Mouse (Mus musculus) testis, adult 2 months (tissue): ENCODE results near the gene Phex. TPM values are rescaled to one million over a fixed set of nuclear protein-coding genes. Genes with fewer than 3 reads are reported as not detected.

Source experiments
- H3K27ac ChIP-seq: fragments of 200-500 bp; 2 replicates; pipeline ENCODE4 v1.5.1; 2012; ENCODE audit warnings: low read depth, low read length; ENCODE audit not compliant: control insufficient read depth, insufficient read depth
- H3K27me3 ChIP-seq: fragments of 200-500 bp; 2 replicates; pipeline ENCODE4 v1.6.1; 2012; ENCODE audit warnings: mild to moderate bottlenecking, low read length, moderate library complexity; ENCODE audit not compliant: control insufficient read depth, insufficient read depth
- H3K36me3 ChIP-seq: fragments of 200-500 bp; 2 replicates; pipeline ENCODE4 v1.6.1; 2012; ENCODE audit warnings: mild to moderate bottlenecking, low read length; ENCODE audit not compliant: control insufficient read depth, insufficient read depth
- H3K4me1 ChIP-seq: fragments of 200-500 bp; 2 replicates; pipeline ENCODE4 v1.6.1; 2012; ENCODE audit warnings: low read length; ENCODE audit not compliant: control insufficient read depth, insufficient read depth
- H3K4me3 ChIP-seq: fragments of 200-500 bp; 2 replicates; pipeline ENCODE4 v1.5.1; 2012; ENCODE audit warnings: low read depth, mild to moderate bottlenecking, low read length, moderate library complexity, mixed read lengths; ENCODE audit not compliant: control insufficient read depth
- CTCF ChIP-seq: fragments of 200-500 bp; IDR thresholded peaks from 2 replicates; pipeline ENCODE4 v1.5.1; 2012; ENCODE audit warnings: low read depth, mild to moderate bottlenecking, inconsistent platforms, low read length, moderate library complexity; ENCODE audit not compliant: control insufficient read depth, insufficient read depth, insufficient replicate concordance
- POLR2A ChIP-seq: fragments of 200-500 bp; IDR thresholded peaks from 2 replicates; pipeline ENCODE4 v1.6.1; 2012; ENCODE audit warnings: low read depth, mild to moderate bottlenecking, inconsistent platforms, low read length, moderate library complexity; ENCODE audit not compliant: control insufficient read depth
- polyA plus RNA-seq: library from polyadenylated mRNA; depleted of rRNA; stranded (reverse); fragments of >200 nt; gene quantifications from 2 replicates; pipeline ENCODE4 v1.2.3, GENCODE M21; 2012

The Phex gene
- polyA plus RNA-seq, 1 experiment: 0.26 TPM

DNA sequence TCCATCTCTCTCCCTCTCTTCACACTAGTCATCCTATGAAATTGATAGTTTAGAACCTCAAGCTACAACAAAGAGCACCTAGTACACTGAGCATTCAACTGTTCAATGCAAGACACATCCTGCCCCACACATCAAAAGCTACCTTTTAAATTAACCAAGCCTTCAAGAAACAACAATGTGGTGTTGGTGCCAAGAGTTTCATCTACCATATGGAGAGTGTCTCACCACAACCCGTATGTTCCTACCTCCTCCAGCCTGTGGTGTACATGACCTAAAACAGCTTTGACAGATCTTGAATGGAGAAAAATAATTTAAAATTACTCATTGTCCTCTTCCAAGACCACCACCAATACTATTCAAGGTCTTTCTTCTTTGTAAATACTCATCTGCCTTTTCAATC is 106.9 kb downstream of the Phex start:
- Histone ChIP-seq H3K4me1 (no peaks in the 10 kb centered on the region), H3K4me3 (no peak overlapping the region)

DNA sequence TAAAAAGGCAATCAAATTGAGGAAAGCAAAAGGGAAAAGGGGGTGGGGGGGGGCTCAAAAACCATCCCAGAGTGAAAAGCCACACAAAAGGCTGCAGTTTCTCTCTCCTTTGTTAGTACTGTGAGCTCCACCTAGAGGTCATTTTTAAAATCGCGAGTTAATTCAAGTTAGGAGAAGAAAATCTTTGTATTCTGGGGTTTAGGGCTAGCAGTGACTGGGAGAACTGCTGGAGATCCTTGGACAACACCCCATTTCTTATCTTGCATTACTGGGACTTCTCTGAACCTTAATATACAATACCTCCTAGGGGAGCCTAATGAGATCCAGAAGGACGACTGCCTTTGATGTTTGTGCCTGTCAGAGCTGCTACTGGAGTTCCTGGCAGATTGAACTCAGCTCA is 107.7 kb downstream of the Phex start:
- H3K4me3 ChIP-seq: no peak overlapping the region
- H3K27ac ChIP-seq: no peak overlapping the region
- no peaks in the 10 kb centered on the region for H3K4me1 ChIP-seq
- TF ChIP-seq POLR2A: no peak
- no peak for TF ChIP-seq CTCF
- no peaks in the 10 kb centered on the region for H3K27me3 ChIP-seq
- no peaks in the 10 kb centered on the region for H3K36me3 ChIP-seq

More for the DNA sequence above, 106.9 kb downstream of the Phex start:
- no peaks in the 10 kb centered on the region for H3K36me3 ChIP-seq
- H3K27ac ChIP-seq: no peak overlapping the region
- TF ChIP-seq CTCF (no peak), POLR2A (no peak)
- H3K27me3 ChIP-seq: no peaks in the 10 kb centered on the region

DNA sequence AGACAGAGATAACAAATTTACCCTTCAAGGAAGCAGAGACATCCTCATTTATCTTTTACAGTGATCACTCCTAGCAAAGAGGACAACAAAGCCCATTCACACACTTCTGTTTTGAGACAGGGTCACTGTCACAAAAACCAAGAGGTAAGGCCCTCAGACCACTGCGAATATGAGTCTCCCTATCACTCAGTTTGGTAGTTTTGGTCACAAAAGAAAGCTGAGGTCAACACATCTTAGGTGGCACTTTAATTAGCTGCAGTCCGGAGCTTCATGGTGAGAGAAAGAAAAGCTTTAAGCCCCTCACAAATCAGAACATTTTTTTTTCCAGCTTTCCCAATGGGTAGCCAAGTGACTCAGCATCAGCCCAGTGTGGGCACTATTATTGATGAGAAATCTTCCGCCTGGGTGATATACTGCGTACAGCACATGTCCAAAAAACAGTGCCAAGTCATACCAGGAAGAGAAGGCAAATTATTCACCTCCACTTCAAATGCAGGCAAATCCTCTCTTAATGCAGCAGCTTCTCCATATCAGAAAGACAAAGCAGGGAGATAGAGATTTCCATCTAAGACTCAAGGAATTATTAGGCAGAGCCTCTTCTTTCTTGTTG is 108.2 kb downstream of the Phex start:
- Histone ChIP-seq H3K4me3 (no peak overlapping the region), H3K36me3 (no peaks in the 10 kb centered on the region)
- TF ChIP-seq POLR2A (no peak), CTCF (no peak)

DNA sequence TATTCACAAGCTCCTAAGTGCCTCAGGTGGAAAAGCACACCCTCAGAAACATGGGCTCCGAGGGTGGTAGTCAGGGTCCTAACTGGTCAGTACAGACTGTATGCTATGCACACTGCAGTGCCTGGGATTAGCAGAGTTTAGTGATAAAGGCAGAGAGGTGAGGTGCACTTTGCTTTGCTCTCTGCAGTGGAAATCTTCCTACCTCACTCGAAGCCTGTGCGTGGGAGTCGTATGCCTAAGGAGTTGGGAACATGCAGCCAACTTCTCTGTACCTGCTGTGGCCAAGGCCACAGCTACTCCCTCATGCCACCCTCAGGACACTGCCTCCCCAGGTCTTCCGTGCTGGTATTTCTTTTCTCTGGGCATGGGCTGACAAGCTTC is 109.3 kb downstream of the Phex start:
- no peak for TF ChIP-seq POLR2A
- no peak for TF ChIP-seq CTCF
- Histone ChIP-seq H3K4me3 (no peak overlapping the region), H3K27me3 (no peaks in the 10 kb centered on the region), H3K36me3 (no peaks in the 10 kb centered on the region), H3K4me1 (no peaks in the 10 kb centered on the region), H3K27ac (no peak overlapping the region)

More for the DNA sequence above, 108.2 kb downstream of the Phex start:
- H3K27ac ChIP-seq: no peak overlapping the region
- H3K27me3 ChIP-seq: no peaks in the 10 kb centered on the region
- no peaks in the 10 kb centered on the region for H3K4me1 ChIP-seq

DNA sequence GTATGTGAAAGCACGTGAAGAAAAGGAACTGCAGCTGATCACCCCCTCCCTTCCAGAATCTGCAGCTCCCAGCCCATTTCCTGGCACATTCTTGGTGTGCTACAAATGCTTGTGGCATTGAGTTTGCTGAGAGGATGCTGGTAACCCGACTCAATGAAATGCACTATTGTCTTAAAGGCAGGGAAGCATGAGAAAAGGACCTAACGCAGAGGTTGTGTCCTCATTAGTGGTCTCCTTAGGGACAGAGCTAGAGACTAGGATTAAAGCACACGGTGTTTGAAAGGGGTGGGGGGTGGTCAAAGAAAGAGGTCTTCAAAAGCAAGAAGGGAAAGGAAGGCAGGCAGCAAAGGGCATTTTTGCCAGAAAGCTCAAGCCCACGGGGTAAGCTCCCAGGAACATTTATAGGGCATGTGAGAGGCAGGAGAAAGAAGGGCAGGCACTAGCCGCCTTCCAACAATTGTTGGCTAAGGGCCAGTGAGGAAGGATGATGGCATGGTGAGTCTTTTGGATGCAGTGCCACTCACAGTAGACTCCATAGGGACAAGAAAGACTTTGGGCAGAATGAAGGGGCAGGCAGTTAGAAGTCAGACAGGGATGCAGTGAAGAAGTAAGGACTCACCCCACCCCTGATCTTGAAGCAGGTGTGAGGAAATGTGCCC is 109.8 kb downstream of the Phex start:
- H3K27ac ChIP-seq: no peak overlapping the region
- TF ChIP-seq POLR2A: no peak
- TF ChIP-seq CTCF: no peak

DNA sequence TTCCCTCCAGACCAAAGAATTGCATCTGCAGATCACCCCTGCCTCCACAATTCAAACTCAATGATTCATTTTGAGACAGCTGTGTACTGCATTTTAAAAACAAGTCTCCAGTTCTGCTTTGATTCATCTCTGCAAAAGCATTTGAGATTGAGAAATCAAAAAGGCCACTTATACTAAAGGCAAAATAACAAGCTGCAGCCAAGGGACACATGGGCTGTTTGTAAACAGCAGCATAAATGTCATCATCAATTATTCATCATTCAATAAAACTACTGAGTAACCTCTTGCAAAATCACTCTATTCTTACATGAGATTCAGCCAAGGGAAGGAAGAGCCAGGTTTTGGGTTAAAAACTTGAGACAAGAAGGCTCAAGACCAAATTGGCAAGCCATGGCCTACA is 122.7 kb downstream of the Phex start:
- H3K4me3 ChIP-seq: no peak overlapping the region
- H3K4me1 ChIP-seq: no peaks in the 10 kb centered on the region
- TF ChIP-seq CTCF: no peak
- TF ChIP-seq POLR2A: no peak
- H3K27ac ChIP-seq: no peak overlapping the region
- H3K27me3 ChIP-seq: no peaks in the 10 kb centered on the region
- H3K36me3 ChIP-seq: no peaks in the 10 kb centered on the region

More for the DNA sequence above, 109.8 kb downstream of the Phex start:
- Histone ChIP-seq H3K4me1 (no peaks in the 10 kb centered on the region), H3K27me3 (no peaks in the 10 kb centered on the region), H3K36me3 (no peaks in the 10 kb centered on the region), H3K4me3 (no peak overlapping the region)

DNA sequence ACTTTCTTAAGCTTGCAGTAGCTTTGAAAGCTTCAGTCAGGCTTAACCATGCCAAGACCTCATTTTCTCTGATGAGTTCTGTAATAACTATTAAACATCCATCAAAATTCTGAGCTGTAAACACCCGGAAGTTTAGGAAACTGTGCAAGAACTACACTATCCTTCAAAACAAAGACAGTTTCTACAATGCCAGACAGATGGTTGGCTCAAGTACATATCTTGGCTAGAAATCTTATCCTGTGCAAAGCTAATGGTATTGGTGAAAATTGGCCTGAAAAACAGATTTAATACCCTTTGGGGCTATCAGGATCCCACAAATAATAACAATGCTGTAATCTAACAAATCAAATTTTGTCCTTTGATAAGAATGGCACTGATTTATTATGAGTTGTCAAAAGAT is 138.5 kb downstream of the Phex start:
- Histone ChIP-seq H3K27ac (no peak overlapping the region), H3K36me3 (no peaks in the 10 kb centered on the region), H3K4me3 (no peak overlapping the region), H3K27me3 (no peaks in the 10 kb centered on the region), H3K4me1 (no peaks in the 10 kb centered on the region)
- TF ChIP-seq POLR2A (no peak), CTCF (no peak)

DNA sequence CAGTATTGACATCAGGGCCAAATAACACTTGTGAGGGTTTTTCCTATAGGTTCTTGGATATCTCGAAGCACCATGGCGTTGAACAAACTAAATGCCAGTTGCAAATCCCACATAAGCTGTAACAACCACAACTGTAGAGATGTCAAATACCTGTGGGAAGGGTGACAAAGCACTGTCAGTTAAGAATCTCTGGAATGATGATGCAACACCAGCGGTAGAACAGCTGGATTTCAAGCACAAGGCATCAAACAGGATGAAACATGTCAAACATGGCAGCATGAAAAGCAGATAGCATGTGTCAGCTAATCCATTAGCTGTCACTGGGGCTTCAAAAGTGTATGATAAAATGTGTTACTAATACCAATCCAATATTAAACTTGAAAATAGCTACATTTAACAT is 141.8 kb downstream of the Phex start:
- H3K4me3 ChIP-seq: no peak overlapping the region
- no peak overlapping the region for H3K27ac ChIP-seq
- H3K27me3 ChIP-seq: no peaks in the 10 kb centered on the region
- TF ChIP-seq POLR2A (no peak), CTCF (no peak)
- no peaks in the 10 kb centered on the region for H3K4me1 ChIP-seq
- no peaks in the 10 kb centered on the region for H3K36me3 ChIP-seq
